Mouse (Mus musculus) cerebellum, adult 2 months (tissue): Measurements from ENCODE around the gene Pacrg. TPM values are rescaled to one million over a fixed set of nuclear protein-coding genes. Genes with fewer than 3 reads are reported as not detected.

ENCODE experiments used
- DNase-seq, 2 experiments: peaks; one replicate each; pipeline ENCODE4 v3.0.0; 2021
- H3K27ac ChIP-seq: fragments of 200-500 bp; 2 replicates; pipeline ENCODE4 v1.5.1; 2012; ENCODE audit warnings: low read length, control low read depth, inconsistent platforms; ENCODE audit not compliant: insufficient read depth
- H3K27me3 ChIP-seq: fragments of 200-500 bp; 2 replicates; pipeline ENCODE4 v1.6.1; 2012; ENCODE audit warnings: inconsistent platforms, mild to moderate bottlenecking, low read length, moderate library complexity; ENCODE audit not compliant: control insufficient read depth, insufficient read depth
- H3K4me1 ChIP-seq: fragments of 200-500 bp; 2 replicates; pipeline ENCODE4 v1.6.1; 2011; ENCODE audit warnings: low read length; ENCODE audit not compliant: control insufficient read depth, insufficient read depth
- H3K4me3 ChIP-seq: fragments of 200-500 bp; replicated peaks from 2 replicates; pipeline ENCODE3; 2011; ENCODE audit warnings: mild to moderate bottlenecking, low read depth, low read length, control low read depth; ENCODE audit not compliant: insufficient read depth
- CTCF ChIP-seq: fragments of 200-500 bp; IDR thresholded peaks from 2 replicates; pipeline ENCODE4 v1.5.1; 2011; ENCODE audit warnings: low read depth, mild to moderate bottlenecking, control low read depth, low read length, moderate library complexity, borderline replicate concordance; ENCODE audit not compliant: insufficient read depth
- POLR2A ChIP-seq: fragments of 200-500 bp; IDR thresholded peaks from 2 replicates; pipeline ENCODE4 v1.6.1; 2011; ENCODE audit warnings: low read length, control low read depth, borderline replicate concordance; ENCODE audit not compliant: insufficient read depth
- WGBS: fragments of 180-500 bp; shearing (Covaris S2); methylation state at CpG from one replicate; pipeline ENCODE4 v1.1.7; 2018; 5-methylcytosine and 5-hydroxymethylcytosine counted together
- polyA plus RNA-seq: library from polyadenylated mRNA; depleted of rRNA; stranded (reverse); fragments of >200 nt; gene quantifications from 2 replicates; pipeline ENCODE4 v1.2.3, GENCODE M21; 2012

Gene Pacrg
- polyA plus RNA-seq, 1 experiment, result 17.4 TPM

DNA sequence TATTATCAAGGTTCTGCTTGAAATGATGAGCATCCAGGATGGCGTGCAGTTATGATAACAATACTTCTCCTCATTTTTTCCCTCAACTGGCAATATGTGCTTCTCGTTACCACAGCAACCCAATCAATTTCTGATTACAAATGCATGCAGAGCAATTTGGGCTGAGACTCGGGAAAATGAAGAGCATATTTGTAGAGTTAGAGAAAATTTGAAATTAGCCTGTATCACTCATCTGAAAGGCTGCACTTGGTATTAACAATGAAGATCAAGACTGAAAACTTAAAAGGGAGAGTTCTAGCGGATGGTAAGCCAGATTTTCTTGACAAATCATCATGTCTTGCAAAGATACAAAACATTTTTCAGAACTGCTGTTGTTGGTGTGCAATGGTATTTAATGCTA is 21.1 kb downstream of the Pacrg start:
- Histone ChIP-seq H3K27me3 (no peaks in the 10 kb centered on the region), H3K4me3 (no peak overlapping the region), H3K27ac (no peak overlapping the region), H3K4me1 (no peaks in the 10 kb centered on the region)
- WGBS, result 83% methylated on average over 4 of the region's 4 CpGs
- no peak for DNase-seq
- no peak for TF ChIP-seq POLR2A
- TF ChIP-seq CTCF, result no peak

DNA sequence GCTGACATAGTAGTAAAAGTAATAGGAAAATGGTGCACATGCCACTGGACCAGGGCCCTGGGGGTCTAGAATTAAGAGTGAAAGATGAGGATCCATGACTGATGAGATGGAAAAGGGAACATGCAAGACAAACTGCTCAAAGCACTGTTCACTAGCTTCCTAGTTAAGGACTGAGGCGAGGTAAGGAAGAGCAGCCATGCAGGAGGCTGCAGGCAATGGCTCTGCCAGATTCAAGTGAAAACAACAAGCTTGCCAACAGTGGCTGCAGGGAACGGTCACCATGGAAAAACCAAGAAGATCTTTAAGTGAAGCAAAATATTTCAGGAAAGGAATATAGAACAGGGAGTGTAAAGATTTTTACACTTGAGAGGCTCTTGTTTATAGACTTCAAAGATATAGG is 31.5 kb downstream of the Pacrg start:
- H3K4me3 ChIP-seq, result no peak overlapping the region
- no peak for TF ChIP-seq CTCF
- TF ChIP-seq POLR2A, result no peak
- H3K4me1 ChIP-seq, result peaks cover 3% of the 10 kb centered on the region; the same call in 1 of the 2 replicates
- peak in 1 of 2 experiments; percentile 6 for DNase-seq
- WGBS, result 17% methylated on average over 2 of the region's 2 CpGs
- no peaks in the 10 kb centered on the region for H3K27me3 ChIP-seq
- no peak overlapping the region for H3K27ac ChIP-seq

DNA sequence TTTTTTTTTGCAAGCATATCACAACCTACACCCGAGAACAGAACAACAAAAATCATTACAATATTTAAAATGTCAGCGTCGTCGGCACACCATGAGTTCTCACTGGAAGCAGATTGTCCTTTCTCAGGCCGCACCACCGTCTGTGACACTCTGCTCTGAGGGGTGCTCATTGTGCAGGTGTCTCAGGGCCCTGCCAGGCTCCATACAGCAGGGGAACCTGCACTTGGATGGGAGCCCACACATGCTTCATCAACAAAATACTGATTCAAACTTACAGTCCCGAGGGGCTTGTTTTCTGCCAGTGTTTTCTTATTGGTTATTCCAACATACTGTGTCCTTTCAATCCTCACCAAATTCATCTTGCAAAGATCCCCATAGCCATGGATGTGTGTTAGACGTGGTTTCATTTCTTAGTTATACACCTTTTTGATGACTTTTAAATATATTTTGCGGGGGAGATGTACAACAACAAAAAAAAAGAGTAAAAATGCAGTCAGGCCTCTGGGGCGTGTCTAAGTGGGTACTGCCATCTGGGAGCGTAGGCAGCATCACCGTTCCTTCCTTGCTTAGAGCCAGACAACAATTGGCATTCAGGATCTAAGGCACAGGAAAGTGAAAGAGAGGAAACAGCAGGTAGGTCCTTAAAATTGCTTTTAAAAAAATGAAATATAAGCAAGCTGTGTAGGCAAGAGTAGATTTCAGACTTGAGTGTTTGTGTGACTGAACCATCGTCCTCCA is 32.7 kb downstream of the Pacrg start:
- 19% methylated on average over 13 of the region's 13 CpGs for WGBS
- Histone ChIP-seq H3K4me1 (peaks cover 3% of the 10 kb centered on the region; the same call in 1 of the 2 replicates), H3K4me3 (no peak overlapping the region), H3K27me3 (no peaks in the 10 kb centered on the region), H3K27ac (peak overlapping the region; percentile 71)
- TF ChIP-seq POLR2A (no peak), CTCF (0 out of 2 replicates have a peak, but pooled peaks have one; percentile 11)
- peak; percentile 51 to 64 for DNase-seq

GRCm38 (mm10) chr17:10806692-10807091 is 33.4 kb downstream of the Pacrg start:
- peaks cover 3% of the 10 kb centered on the region; the same call in 1 of the 2 replicates for H3K4me1 ChIP-seq
- 60% methylated on average over 4 of the region's 4 CpGs for WGBS
- H3K4me3 ChIP-seq, result no peak overlapping the region
- DNase-seq, result peak in 1 of 2 experiments; percentile 7
- H3K27me3 ChIP-seq, result no peaks in the 10 kb centered on the region
- no peak for TF ChIP-seq POLR2A
- TF ChIP-seq CTCF, result no peak
- no peak overlapping the region for H3K27ac ChIP-seq

DNA sequence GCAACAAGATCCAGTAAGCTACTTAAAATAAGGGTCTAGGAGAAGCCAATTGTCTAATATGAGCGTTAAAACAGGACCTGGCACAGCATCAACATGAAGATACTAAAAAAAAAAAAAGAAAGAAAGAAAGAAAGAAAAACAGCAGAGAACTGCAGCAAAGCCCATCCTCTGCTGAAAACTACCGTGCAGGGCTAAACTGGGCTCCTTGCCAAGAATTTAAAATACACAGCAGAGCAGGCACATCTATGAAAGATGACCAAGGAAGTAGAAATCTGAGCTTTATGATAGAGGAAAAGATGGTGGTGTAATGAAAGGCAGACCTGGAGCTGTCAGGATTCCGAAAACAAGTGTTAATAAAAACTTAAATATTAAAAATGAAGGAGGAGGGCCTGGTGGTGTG is 48.5 kb downstream of the Pacrg start:
- Histone ChIP-seq H3K4me3 (no peak overlapping the region), H3K27ac (no peak overlapping the region), H3K4me1 (no peaks in the 10 kb centered on the region), H3K27me3 (no peaks in the 10 kb centered on the region)
- DNase-seq, result no peak
- WGBS, result 49% methylated on average over 3 of the region's 3 CpGs
- TF ChIP-seq CTCF, result no peak
- TF ChIP-seq POLR2A, result no peak

- Histone ChIP-seq H3K27ac (no peak overlapping the region), H3K4me1 (no peaks in the 10 kb centered on the region), H3K27me3 (no peaks in the 10 kb centered on the region), H3K4me3 (no peak overlapping the region)
- WGBS, result 56% methylated on average over 4 of the region's 4 CpGs
- TF ChIP-seq POLR2A, result no peak
- DNase-seq, result no peak
Measured at GRCm38 (mm10) chr17:10784401-10784920, 55.6 kb downstream of the Pacrg start.

DNA sequence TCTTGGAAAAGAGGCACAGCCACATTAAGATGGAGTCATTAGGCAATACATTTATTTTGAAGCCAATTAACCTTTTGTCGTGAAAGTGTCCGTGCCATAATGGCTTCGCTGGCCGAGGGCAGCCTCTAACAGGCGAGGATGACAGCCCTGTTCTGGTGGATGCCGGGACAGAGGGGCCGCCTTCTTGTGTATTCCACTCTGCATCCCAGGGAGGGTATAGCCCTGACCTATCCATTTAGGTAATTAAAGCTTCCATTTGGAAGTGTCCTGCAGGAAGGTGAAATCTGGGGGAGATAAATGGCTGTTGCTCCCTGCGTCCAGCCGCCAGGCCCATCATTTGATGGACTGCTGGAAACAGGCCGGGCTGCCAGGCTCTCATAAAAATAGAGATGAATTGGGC is 63.6 kb downstream of the Pacrg start:
- H3K27ac ChIP-seq, result no peak overlapping the region
- WGBS, result 82% methylated on average over 10 of the region's 10 CpGs
- H3K27me3 ChIP-seq, result no peaks in the 10 kb centered on the region
- H3K4me1 ChIP-seq, result no peaks in the 10 kb centered on the region
- TF ChIP-seq CTCF, result no peak
- no peak for TF ChIP-seq POLR2A
- no peak overlapping the region for H3K4me3 ChIP-seq
- DNase-seq, result no peak

- TF ChIP-seq POLR2A, result no peak
- TF ChIP-seq CTCF, result no peak
- H3K27ac ChIP-seq, result no peak overlapping the region
- H3K4me3 ChIP-seq, result no peak overlapping the region
- no peak for DNase-seq
- 68% methylated on average over 1 of the region's 1 CpGs for WGBS
- no peaks in the 10 kb centered on the region for H3K27me3 ChIP-seq
- H3K4me1 ChIP-seq, result no peaks in the 10 kb centered on the region; the same call in none of the 2 replicates
Measured at GRCm38 (mm10) chr17:10774468-10774867, 65.6 kb downstream of the Pacrg start.
